Mouse (Mus musculus): ENCODE measurements around the gene Krcc1. TPM values are rescaled to one million over a fixed set of nuclear protein-coding genes. Genes with fewer than 3 reads are reported as not detected.
A peak's percentile ranks its signal among the peaks of the same experiment; 100 is the strongest.
"Not testable (repeated sequence)": the region's sequence is repeated elsewhere in the genome, so short reads cannot be mapped to it uniquely, and the experiment has no call there.

Gene Krcc1
- total and polyA plus RNA-seq, 2 experiments from 2014 or later, result 13.9 to 15.0 TPM

GRCm38 (mm10) chr6:71268929-71269685, 2.4 kb upstream of the Krcc1 start:
- H3K4me3 ChIP-seq (ENCODE audit: low read depth, low read length), result no peak overlapping the region
- no peak overlapping the region for H3K27ac ChIP-seq (ENCODE audit: low read depth, low read length)
- TF ChIP-seq CTCF (IDR thresholded peaks at IDR 0.05), result peak; percentile 61
- no peak overlapping the region for H3K9ac ChIP-seq (replicated peaks; ENCODE audit: low read length, poor library complexity, severe bottlenecking)
- no peak overlapping the region for H3K4me2 ChIP-seq (ENCODE audit: low read depth, low read length, poor library complexity, severe bottlenecking)
- H3K36me3 ChIP-seq (ENCODE audit: insufficient read depth, low read length), result no peaks in the 10 kb centered on the region
- WGBS, result 66% methylated on average over 7 of the region's 7 CpGs
- H3K27me3 ChIP-seq (ENCODE audit: insufficient read depth, low read length), result no peaks in the 10 kb centered on the region
- DNase-seq (ENCODE audit: low spot score) (peak; percentile 40), ATAC-seq (ENCODE audit: low FRiP score) (no peak)
- no peaks in the 10 kb centered on the region for H3K9me3 ChIP-seq (ENCODE audit: low read length)
- H3K4me1 ChIP-seq (ENCODE audit: insufficient read depth, low read length), result 0 out of 2 replicates have a peak, but pooled peaks cover 8% of the 10 kb centered on the region

- H3K27ac ChIP-seq (ENCODE audit: low read depth, low read length); H3K4me3 ChIP-seq (ENCODE audit: low read depth, low read length); H3K27me3 ChIP-seq (ENCODE audit: insufficient read depth, low read length); H3K4me2 ChIP-seq (ENCODE audit: low read depth, low read length, poor library complexity, severe bottlenecking); ATAC-seq (ENCODE audit: low FRiP score); H3K9ac ChIP-seq (replicated peaks; ENCODE audit: low read length, poor library complexity, severe bottlenecking); H3K36me3 ChIP-seq (ENCODE audit: insufficient read depth, low read length); DNase-seq (ENCODE audit: low spot score); H3K9me3 ChIP-seq (ENCODE audit: low read length); H3K4me1 ChIP-seq (ENCODE audit: insufficient read depth, low read length): not testable (repeated sequence)
- WGBS, result 96% methylated on average over 6 of the region's 6 CpGs
Measured at GRCm38 (mm10) chr6:71269686-71270050, 1.8 kb upstream of the Krcc1 start.

GRCm38 (mm10) chr6:71270301-71271056, 998 bp upstream of the Krcc1 start:
- 27% methylated on average over 14 of the region's 14 CpGs for WGBS
- Histone ChIP-seq H3K4me2 (ENCODE audit: low read depth, low read length, poor library complexity, severe bottlenecking) (peak overlapping the region; percentile 74), H3K4me1 (ENCODE audit: insufficient read depth, low read length) (0 out of 2 replicates have a peak, but pooled peaks cover 8% of the 10 kb centered on the region), H3K4me3 (ENCODE audit: low read depth, low read length) (peak overlapping the region; percentile 94), H3K36me3 (ENCODE audit: insufficient read depth, low read length) (no peaks in the 10 kb centered on the region), H3K27me3 (ENCODE audit: insufficient read depth, low read length) (no peaks in the 10 kb centered on the region), H3K9me3 (ENCODE audit: low read length) (no peaks in the 10 kb centered on the region), H3K27ac (ENCODE audit: low read depth, low read length) (peak overlapping the region; percentile 97), H3K9ac (replicated peaks; ENCODE audit: low read length, poor library complexity, severe bottlenecking) (0 out of 2 replicates have a peak overlapping the region, but pooled peaks have one; percentile 99)
- peak; percentile 66 for DNase-seq (ENCODE audit: low spot score)
- TF ChIP-seq CTCF (IDR thresholded peaks at IDR 0.05), result no peak; the same call in 1 of the 2 replicates
- peak; percentile 47 for ATAC-seq (ENCODE audit: low FRiP score)

GRCm38 (mm10) chr6:71271057-71271388, 454 bp upstream of the Krcc1 start:
- Histone ChIP-seq H3K9ac (replicated peaks; ENCODE audit: low read length, poor library complexity, severe bottlenecking) (0 out of 2 replicates have a peak overlapping the region, but pooled peaks have one; percentile 99), H3K4me1 (ENCODE audit: insufficient read depth, low read length) (0 out of 2 replicates have a peak, but pooled peaks cover 8% of the 10 kb centered on the region), H3K4me3 (ENCODE audit: low read depth, low read length) (peak overlapping the region; percentile 94), H3K9me3 (ENCODE audit: low read length) (no peaks in the 10 kb centered on the region), H3K27me3 (ENCODE audit: insufficient read depth, low read length) (no peaks in the 10 kb centered on the region), H3K36me3 (ENCODE audit: insufficient read depth, low read length) (no peaks in the 10 kb centered on the region), H3K4me2 (ENCODE audit: low read depth, low read length, poor library complexity, severe bottlenecking) (peak overlapping the region; percentile 74), H3K27ac (ENCODE audit: low read depth, low read length) (peak overlapping the region; percentile 97)
- peak; percentile 53; the same call in 1 of the 2 replicates for ATAC-seq (ENCODE audit: low FRiP score)
- TF ChIP-seq CTCF (IDR thresholded peaks at IDR 0.05), result no peak
- no peak for DNase-seq (ENCODE audit: low spot score)
- WGBS, result under 1% methylated on average over 8 of the region's 8 CpGs

- no peak for TF ChIP-seq CTCF (IDR thresholded peaks at IDR 0.05)
- Histone ChIP-seq H3K4me3 (ENCODE audit: low read depth, low read length) (peak overlapping the region; percentile 94), H3K36me3 (ENCODE audit: insufficient read depth, low read length) (no peaks in the 10 kb centered on the region), H3K27ac (ENCODE audit: low read depth, low read length) (peak overlapping the region; percentile 97), H3K4me1 (ENCODE audit: insufficient read depth, low read length) (0 out of 2 replicates have a peak, but pooled peaks cover 8% of the 10 kb centered on the region), H3K27me3 (ENCODE audit: insufficient read depth, low read length) (no peaks in the 10 kb centered on the region), H3K9me3 (ENCODE audit: low read length) (no peaks in the 10 kb centered on the region), H3K9ac (replicated peaks; ENCODE audit: low read length, poor library complexity, severe bottlenecking) (peak overlapping the region; percentile 99), H3K4me2 (ENCODE audit: low read depth, low read length, poor library complexity, severe bottlenecking) (peak overlapping the region; percentile 74)
- ATAC-seq (ENCODE audit: low FRiP score) (0 out of 2 replicates have a peak, but pooled peaks have one; percentile 6), DNase-seq (ENCODE audit: low spot score) (peak; percentile 27)
- 1% methylated on average over 11 of the region's 11 CpGs for WGBS
Measured at GRCm38 (mm10) chr6:71272316-71272741, 852 bp downstream of the Krcc1 start.

GRCm38 (mm10) chr6:71273715-71274114, 2.2 kb downstream of the Krcc1 start:
- H3K4me2 ChIP-seq (ENCODE audit: low read depth, low read length, poor library complexity, severe bottlenecking), result no peak overlapping the region
- no peak for DNase-seq (ENCODE audit: low spot score)
- H3K4me3 ChIP-seq (ENCODE audit: low read depth, low read length), result no peak overlapping the region
- no peaks in the 10 kb centered on the region for H3K9me3 ChIP-seq (ENCODE audit: low read length)
- no peaks in the 10 kb centered on the region for H3K27me3 ChIP-seq (ENCODE audit: insufficient read depth, low read length)
- no peaks in the 10 kb centered on the region for H3K36me3 ChIP-seq (ENCODE audit: insufficient read depth, low read length)
- no peak overlapping the region for H3K9ac ChIP-seq (replicated peaks; ENCODE audit: low read length, poor library complexity, severe bottlenecking)
- H3K27ac ChIP-seq (ENCODE audit: low read depth, low read length), result no peak overlapping the region
- 0 out of 2 replicates have a peak, but pooled peaks cover 8% of the 10 kb centered on the region for H3K4me1 ChIP-seq (ENCODE audit: insufficient read depth, low read length)
- TF ChIP-seq CTCF (IDR thresholded peaks at IDR 0.05), result no peak
- no peak for ATAC-seq (ENCODE audit: low FRiP score)
- WGBS, result 83% methylated on average over 1 of the region's 1 CpGs

Measured in midbrain, postnatal 0 days (tissue).